Mouse (Mus musculus) ES-Bruce4 (cell line): Measurements from ENCODE around the gene Slc2a8. TPM values are rescaled to one million over a fixed set of nuclear protein-coding genes. Genes with fewer than 3 reads are reported as not detected.
A peak's percentile ranks its signal among the peaks of the same experiment; 100 is the strongest.

Experiments
- H3K27ac ChIP-seq: 2 replicates; pipeline ENCODE4 v1.5.1; 2012; ENCODE audit warnings: low read length, inconsistent platforms; ENCODE audit not compliant: insufficient read depth
- H3K27me3 ChIP-seq: 2 replicates; pipeline ENCODE4 v1.6.1; 2012; ENCODE audit warnings: mild to moderate bottlenecking, low read length, inconsistent platforms; ENCODE audit not compliant: control insufficient read depth, poor library complexity, insufficient read depth, severe bottlenecking
- H3K36me3 ChIP-seq: 2 replicates; pipeline ENCODE4 v1.6.1; 2012; ENCODE audit warnings: inconsistent platforms, mild to moderate bottlenecking, low read length, moderate library complexity; ENCODE audit not compliant: control insufficient read depth, poor library complexity, insufficient read depth, severe bottlenecking
- H3K4me1 ChIP-seq: one replicate; pipeline ENCODE4 v1.8.1; 2011; ENCODE audit warnings: low read length; ENCODE audit not compliant: control insufficient read depth, insufficient read depth
- H3K4me3 ChIP-seq: 2 replicates; pipeline ENCODE4 v1.5.1; 2011; ENCODE audit warnings: low read depth, mild to moderate bottlenecking, low read length
- H3K9ac ChIP-seq: 2 replicates; pipeline ENCODE4 v1.6.1; 2012; ENCODE audit warnings: low read depth, mild to moderate bottlenecking, inconsistent platforms; ENCODE audit not compliant: poor library complexity, severe bottlenecking
- H3K9me3 ChIP-seq: replicated peaks from 2 replicates; pipeline ENCODE4 v1.6.1; 2012; ENCODE audit warnings: mild to moderate bottlenecking, low read length, inconsistent platforms; ENCODE audit not compliant: control insufficient read depth, poor library complexity, insufficient read depth, severe bottlenecking
- CTCF ChIP-seq: IDR thresholded peaks from one replicate; pipeline ENCODE4 v1.8.1; 2011; ENCODE audit warnings: low read depth, low read length
- EP300 ChIP-seq: IDR thresholded peaks from 2 replicates; pipeline ENCODE4 v1.6.1; 2011; ENCODE audit warnings: low read depth, low read length; ENCODE audit not compliant: insufficient read depth
- POLR2A ChIP-seq: IDR thresholded peaks from one replicate; pipeline ENCODE4 v1.8.1; 2011; ENCODE audit warnings: low read length; ENCODE audit not compliant: insufficient read depth
- polyA plus RNA-seq: library from polyadenylated mRNA; stranded (reverse); fragments of >200 nt; gene quantifications from 2 replicates; pipeline ENCODE4 v1.2.4, GENCODE M21; 2011; ENCODE audit warnings: low read depth; ENCODE audit not compliant: missing spikeins, insufficient read depth, insufficient read length

Slc2a8 gene
- polyA plus RNA-seq, 1 experiment: 7.9 TPM

DNA sequence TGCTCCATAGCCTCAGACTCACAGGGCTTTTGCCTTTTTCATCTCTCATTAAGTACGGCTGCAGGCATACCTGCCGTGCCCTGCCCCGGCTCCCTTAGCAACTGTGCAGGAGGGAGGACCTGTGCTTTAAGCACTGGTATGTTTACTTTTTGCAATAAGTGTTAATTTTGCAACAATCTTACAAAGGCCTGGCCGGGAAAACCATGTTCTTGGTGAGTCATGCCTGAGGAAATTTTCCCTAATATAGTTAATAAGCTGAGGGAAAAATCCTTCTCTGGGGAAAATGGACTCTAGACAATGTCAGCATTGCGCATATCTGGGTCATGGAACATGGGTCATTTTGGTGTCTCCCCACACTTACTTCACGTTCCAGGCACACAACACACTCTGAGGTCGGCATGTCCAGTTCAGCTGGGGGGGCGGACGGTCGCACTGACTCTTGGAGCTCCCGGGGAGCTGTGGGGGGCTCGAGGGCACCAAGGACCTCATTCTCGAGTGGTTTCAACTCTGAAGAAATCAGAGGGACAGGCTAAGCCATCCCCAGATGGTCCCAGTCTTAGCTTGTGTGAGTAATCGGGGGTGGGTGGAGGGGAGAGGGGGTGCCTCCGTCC is 54.2 kb downstream of the Slc2a8 start:
- no peak overlapping the region for H3K27ac ChIP-seq
- peaks cover 5% of the 10 kb centered on the region for H3K4me1 ChIP-seq
- H3K36me3 ChIP-seq: 0 out of 2 replicates have a peak, but pooled peaks cover 3% of the 10 kb centered on the region
- H3K9ac ChIP-seq: no peak overlapping the region
- H3K27me3 ChIP-seq: no peaks in the 10 kb centered on the region
- TF ChIP-seq POLR2A (no peak), EP300 (no peak), CTCF (no peak)
- no peaks in the 10 kb centered on the region for H3K9me3 ChIP-seq
- H3K4me3 ChIP-seq: no peak overlapping the region

DNA sequence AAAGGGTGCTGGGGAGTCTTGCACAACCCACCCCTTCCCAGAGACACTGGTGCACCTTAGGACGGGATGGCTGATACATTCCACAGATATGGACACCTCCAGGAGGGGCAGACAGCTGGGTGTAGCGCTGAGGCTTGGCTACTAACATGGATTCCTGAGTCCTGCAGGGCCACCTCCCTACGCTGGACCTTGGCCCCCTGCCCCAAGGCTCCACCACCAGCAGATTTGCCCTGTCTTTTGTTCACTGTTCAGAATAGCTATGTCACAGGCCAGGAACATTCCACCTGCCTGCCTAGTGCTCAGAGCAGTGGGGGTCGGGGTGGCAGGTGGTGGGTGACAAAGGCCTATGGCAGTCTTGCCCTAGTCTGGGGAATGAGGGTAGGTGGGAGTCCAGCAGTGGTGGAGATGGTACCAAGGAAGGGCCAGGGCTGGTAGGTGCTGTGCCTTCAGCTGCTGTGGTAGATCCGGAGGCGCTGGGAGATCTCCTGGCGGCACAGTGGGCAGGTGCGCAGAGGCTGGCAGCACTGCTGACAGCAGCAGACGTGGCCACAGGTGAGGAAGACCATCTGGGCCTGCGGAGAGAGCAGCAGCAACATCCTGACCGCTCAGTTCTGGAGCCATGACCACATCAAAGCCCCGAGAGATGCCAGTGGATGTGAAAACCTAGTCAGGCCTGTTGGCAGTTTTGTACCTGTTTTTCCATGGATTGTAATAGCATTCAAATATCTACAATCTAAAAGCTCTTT is 55.4 kb downstream of the Slc2a8 start:
- Histone ChIP-seq H3K9ac (no peak overlapping the region), H3K4me1 (peaks cover 5% of the 10 kb centered on the region), H3K36me3 (0 out of 2 replicates have a peak, but pooled peaks cover 5% of the 10 kb centered on the region), H3K27me3 (no peaks in the 10 kb centered on the region), H3K4me3 (no peak overlapping the region), H3K27ac (no peak overlapping the region), H3K9me3 (no peaks in the 10 kb centered on the region)
- no peak for TF ChIP-seq EP300
- TF ChIP-seq POLR2A: no peak

DNA sequence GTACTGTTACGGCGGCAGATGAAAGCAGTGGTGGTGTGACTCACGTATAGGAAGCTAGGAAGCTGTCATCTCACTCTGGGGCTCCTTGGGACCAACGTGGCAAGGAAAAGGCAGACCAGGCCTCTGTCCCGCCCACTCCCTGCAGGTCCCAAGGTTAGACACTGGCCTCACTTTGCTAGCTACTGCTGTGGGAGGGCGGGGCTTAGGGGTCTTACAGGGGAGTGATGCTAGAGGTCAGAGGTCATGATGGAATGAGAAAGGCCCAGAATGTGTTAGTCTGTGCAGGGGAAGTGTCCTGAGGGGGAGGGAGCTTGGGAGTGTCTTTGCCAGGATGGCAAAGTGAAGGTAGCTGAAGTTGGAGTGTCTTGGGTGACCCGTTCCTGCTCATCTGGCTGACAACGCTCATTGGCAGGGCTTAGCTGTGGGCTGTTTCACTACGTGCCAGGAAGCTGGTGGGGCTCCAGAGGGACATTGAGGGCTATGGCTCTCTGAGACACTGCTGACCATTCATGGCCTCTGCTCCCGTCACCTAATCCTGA is 57.5 kb downstream of the Slc2a8 start:
- no peaks in the 10 kb centered on the region for H3K27me3 ChIP-seq
- TF ChIP-seq POLR2A (no peak), EP300 (no peak), CTCF (no peak)
- H3K9ac ChIP-seq: no peak overlapping the region
- no peak overlapping the region for H3K27ac ChIP-seq
- H3K4me1 ChIP-seq: peaks cover 5% of the 10 kb centered on the region
- H3K36me3 ChIP-seq: 0 out of 2 replicates have a peak, but pooled peaks cover 5% of the 10 kb centered on the region
- no peaks in the 10 kb centered on the region for H3K9me3 ChIP-seq
- no peak overlapping the region for H3K4me3 ChIP-seq

DNA sequence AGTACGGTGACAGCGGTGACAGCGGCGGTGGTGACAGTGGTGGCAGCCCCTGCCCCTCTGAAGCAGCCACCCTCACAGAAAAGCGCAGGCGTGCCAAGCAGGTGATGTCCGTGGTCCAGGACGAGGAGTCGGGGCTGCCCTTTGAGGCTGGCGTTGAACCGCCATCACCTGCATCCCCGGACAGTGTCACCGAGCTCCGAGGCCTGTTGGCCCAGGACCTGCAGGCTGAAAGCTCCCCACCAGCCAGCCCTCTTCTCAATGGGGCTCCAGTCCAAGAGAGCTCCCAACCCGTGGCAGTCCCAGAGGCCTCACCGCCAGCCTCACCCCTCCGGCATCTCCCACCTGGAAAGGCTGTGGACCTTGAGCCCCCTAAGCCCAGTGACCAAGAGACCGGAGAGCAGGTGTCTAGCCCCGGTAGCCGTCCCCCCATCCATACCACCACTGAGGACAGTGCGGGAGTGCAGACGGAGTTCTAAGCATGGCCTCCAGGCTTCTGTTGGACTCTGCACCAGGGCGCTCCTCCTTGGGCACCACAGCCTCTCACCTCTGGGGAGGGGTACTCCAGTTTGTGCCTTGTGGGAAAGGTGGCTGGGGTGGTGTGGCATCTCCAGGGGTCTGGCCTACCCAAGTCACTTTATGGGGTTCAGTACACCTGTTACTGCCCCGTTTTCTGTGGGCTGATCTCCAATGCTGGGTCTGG is 58.2 kb downstream of the Slc2a8 start:
- peak overlapping the region; percentile 21; the same call in 1 of the 2 replicates for H3K4me3 ChIP-seq
- peaks cover 5% of the 10 kb centered on the region for H3K4me1 ChIP-seq
- no peaks in the 10 kb centered on the region for H3K9me3 ChIP-seq
- no peak overlapping the region for H3K9ac ChIP-seq
- no peaks in the 10 kb centered on the region for H3K27me3 ChIP-seq
- 0 out of 2 replicates have a peak, but pooled peaks cover 5% of the 10 kb centered on the region for H3K36me3 ChIP-seq
- H3K27ac ChIP-seq: no peak overlapping the region
- no peak for TF ChIP-seq POLR2A
- TF ChIP-seq CTCF: no peak
- TF ChIP-seq EP300: no peak

Other genes starting within 250 kb of the Slc2a8 start
- not detected in 2 replicates for gene 6330409D20Rik, start 241.1 kb downstream of the Slc2a8 start, polyA plus RNA-seq
- gene Tor2a, start 224.8 kb downstream of the Slc2a8 start, polyA plus RNA-seq: 77.0 and 83.7 TPM in 2 replicates
- 2.2 TPM in 2 replicates for gene Ttc16, start 206.4 kb downstream of the Slc2a8 start, polyA plus RNA-seq
- gene Ptrh1, start 206.3 kb downstream of the Slc2a8 start, polyA plus RNA-seq: 9.9 and 11.6 TPM in 2 replicates
- gene Cfap157, start 197.7 kb downstream of the Slc2a8 start, polyA plus RNA-seq: not detected in 2 replicates
- gene Stxbp1, start 134.8 kb downstream of the Slc2a8 start, polyA plus RNA-seq: 21.1 and 22.0 TPM in 2 replicates
- gene Fam129b, start 106.0 kb downstream of the Slc2a8 start, polyA plus RNA-seq: 65.5 and 71.6 TPM in 2 replicates
- 114 and 117 TPM in 2 replicates for gene Rpl12, start 20.5 kb downstream of the Slc2a8 start, polyA plus RNA-seq
- 14.7 and 17.0 TPM in 2 replicates for gene Lrsam1, start 20.5 kb downstream of the Slc2a8 start, polyA plus RNA-seq
- gene Garnl3, start 149.6 kb upstream of the Slc2a8 start, polyA plus RNA-seq: 29.1 and 29.8 TPM in 2 replicates
- gene Angptl2, start 234.0 kb upstream of the Slc2a8 start, polyA plus RNA-seq: 5.6 and 7.4 TPM in 2 replicates